Mouse (Mus musculus) heart, postnatal 25 days (tissue): ENCODE data around the gene Mtg2. TPM values are rescaled to one million over a fixed set of nuclear protein-coding genes. Genes with fewer than 3 reads are reported as not detected.

Experiments
- DNase-seq: peaks from one replicate; pipeline ENCODE4 v3.0.0; 2022; ENCODE audit warnings: low spot score
- intact Hi-C: fragments of 180-260 bp; cut with DNase I; formaldehyde crosslinking; loops from one replicate; pipeline ENCODE4 v1.15.1; 2025
- total RNA-seq, 2 experiments: library from RNA; stranded (reverse); gene quantifications; 2 replicates each; pipeline ENCODE4 v1.2.3; 2021

Gene Mtg2
- total RNA-seq, 2 experiments from 2014 or later, result 23.0 to 27.4 TPM

DNA sequence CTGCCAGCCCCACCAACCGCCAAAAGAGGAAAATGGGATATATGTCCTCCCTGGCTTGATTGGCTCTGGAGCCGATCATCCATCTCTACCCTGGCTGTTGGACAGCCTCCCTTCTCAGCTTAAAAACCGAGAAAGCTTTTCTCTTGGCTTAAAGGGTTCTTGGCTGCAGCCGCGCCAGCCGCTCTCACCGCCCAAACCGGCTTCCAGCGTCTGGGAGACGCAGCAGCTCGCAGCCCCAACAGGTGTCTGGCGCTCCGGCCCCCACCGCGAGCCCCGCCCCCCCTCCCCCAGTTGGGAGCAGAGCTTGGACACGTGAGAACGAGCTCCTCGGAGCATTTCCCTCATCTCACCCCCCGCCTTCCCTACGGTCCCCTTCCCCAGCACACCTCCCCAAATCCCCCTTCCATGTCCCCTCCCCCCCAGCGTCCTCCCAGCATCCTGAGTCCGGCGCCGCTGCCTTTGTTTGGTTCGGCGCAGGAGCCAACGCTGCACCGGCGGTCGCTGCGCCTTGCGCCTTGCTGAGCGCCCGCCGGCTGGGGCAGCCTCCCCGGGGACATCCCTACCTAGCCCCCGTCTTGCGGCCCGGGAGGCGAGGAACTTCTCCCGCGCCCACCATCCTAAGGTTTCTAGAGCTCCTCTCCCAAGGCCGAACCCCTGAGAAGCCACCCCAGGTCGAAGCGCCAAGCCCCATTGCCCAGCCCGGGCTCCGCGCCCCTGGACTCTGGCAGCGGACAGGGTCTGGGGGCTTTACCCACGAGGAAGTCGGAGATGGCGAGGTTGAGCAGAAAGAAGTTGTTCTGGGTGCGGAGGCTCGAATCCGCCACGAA lies 33.0 kb downstream of the Mtg2 start:
- no peak for DNase-seq
- intact Hi-C loops, result no loop called here

- intact Hi-C loops, result no loop called here
These were observed 33.7 kb downstream of the Mtg2 start, which contains the start of gene Hrh3 for GRCm38 (mm10) chr2:180103978-180104658. Gene Hrh3, minus strand, starts transcription at chr2:180104488.

DNA sequence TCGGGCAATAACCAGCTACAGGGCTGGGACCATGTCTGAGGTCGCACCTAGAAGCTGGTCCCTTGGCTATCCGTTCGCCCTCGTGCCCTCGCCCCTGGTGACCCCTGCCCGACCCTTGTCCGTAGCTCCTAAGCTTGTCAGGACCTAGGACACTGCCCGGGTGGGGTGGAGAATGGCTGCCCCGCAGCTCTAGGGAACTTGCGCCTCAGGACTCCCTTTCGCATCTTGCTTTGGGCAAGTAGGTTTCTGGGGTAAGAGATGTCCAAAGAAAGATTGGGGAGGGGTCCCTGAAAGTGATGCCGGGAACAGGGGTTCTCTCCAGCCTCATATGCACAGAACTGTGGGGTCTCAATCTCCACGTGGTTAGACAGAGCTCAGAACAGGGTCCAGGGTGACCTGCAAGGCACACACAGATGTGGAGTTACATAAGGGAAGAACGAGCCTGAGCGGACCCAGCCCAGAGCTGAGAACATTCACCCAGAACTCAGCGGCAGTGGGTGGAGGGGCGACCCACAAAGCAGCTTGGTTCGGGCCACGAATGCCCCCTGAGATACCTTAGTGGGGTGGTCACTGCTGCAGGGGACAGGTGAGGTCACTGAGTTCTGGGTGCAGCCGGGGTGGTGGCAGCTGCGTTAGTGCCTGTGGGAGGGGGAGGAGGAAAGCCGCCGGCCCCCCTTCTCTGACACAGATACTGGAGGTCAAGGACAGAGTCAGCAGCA lies 34.4 kb downstream of the Mtg2 start:
- intact Hi-C loops, result no loop called here
- DNase-seq, result no peak

More at GRCm38 (mm10) chr2:180103978-180104658, 33.7 kb downstream of the Mtg2 start, which contains the start of gene Hrh3:
- peak; percentile 44 for DNase-seq

DNA sequence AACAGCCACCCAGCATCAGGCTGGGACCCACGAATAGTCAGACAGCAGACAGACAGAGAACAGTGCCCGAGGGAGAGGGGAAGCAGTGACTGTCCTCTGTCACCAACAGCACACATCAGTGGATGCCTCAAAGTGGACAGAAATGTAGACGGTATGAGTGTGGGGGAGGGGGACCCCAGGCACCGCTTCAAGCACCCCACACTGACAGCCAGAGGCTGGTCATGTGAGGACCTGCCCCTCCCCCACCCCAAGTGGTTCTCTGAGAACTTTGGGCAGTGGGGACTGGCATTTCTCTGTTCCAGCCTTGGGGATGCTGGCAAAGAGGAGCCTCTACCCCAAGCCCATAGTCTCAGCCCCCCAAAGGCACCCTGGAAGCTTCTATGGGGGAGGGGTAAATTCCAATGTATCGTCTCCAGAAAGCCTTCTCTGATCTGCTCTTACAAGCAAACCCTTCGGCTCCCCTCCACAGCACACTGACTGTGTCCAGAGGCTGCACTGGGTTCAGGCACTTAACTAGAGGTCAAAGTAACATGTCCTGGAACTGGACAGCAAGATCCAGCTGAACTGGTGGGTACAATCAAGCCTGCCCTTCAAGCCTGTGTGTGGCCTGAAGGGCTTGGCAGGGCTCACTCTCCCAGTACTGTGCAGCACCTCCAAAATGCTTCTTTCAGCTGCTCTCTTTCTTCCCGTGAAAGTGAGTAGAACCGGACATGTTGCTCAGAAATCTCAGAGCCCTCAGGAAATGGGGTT lies 35.2 kb downstream of the Mtg2 start:
- no peak for DNase-seq
- intact Hi-C loops, result no loop called here

- no peak for DNase-seq
- intact Hi-C loops, result no loop called here
These were observed 36.7 kb downstream of the Mtg2 start for GRCm38 (mm10) chr2:180107081-180107480.

DNA sequence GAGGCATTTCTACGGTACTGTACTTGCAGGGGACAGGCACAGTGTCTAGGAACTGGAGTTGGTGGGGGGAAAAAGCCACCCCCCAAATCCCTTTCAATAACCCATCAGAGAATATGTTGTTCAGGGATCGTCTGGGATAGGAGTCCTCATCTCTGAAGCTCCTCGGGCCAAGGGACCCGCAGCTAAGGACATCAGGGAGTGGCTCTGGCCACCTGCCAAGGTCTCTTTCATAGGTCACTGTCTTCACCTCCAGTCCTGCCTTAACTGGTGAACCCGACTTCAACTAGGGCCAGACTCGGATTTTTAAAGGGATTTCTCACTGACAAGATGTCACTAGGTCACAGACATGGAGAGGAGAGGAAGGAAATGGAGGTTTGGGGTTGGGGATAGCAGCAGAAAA lies 37.9 kb downstream of the Mtg2 start:
- DNase-seq, result no peak
- intact Hi-C loops, result no loop called here

DNA sequence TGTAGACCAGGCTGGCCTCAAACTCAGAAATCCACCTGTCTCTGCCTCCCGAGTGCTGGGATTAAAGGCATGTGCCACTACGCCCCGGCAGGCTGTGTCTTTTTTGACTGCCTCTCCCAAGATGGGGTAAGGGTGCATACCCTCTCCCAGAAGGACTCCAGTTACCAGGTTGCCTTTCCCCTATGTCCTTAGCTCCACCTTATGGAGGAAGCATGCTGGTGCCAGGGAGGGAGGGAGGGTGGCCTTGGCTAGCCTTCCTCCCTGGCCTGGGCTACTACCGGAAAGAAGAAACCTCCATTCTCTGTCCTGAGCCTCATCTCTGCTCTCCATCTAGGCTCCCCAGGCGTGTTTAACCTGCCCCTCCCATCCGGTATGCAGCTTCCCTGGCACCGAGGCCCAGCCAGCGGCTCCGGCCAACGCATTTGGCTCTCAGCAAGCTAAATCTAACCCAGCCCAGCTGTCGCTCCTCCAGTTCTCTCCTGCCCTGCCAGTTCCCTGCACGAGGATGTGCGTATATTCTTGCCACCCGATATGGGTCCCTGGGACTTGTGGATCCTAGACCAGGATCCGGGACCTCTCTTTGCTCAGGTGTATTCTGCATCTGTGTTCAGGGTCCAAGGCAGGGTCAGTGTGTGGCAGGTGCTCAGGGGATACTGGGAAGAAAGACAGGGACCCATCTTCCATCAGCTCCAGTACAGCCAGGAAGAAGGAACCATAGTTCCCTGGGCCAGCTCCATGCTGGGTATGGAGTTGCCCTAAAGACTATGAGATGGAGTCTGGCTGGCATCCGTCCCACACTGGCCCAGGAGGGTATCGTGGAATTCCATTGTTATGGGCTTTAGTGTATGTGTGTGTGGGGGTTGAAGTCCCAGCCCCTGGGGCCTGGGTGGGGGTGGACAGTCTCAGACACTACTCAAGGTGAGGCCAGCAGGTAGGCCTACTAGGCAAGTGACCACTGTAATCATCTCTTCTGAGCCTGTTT lies 43.8 kb downstream of the Mtg2 start:
- intact Hi-C loops, result no loop called here
- peak; percentile 60 for DNase-seq

DNA sequence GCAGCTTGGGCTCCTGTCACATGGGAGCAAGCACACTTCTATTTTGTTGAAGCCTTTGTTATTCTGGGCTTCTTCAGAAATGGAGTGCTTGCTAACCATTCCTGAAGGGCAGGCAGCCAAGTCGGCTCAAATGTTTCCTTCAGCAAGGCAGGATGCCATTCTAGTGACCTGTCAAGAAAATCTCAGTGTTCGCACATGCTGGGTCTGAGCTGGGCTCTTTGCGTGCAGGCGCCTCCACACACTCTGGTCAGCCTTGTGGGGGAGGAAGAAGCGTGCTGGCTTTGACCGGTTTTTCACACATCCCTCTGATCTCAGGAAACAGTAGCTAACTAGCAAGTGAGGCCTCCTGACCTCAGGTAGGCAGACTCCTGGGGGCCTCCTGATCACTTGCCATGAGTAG lies 44.9 kb downstream of the Mtg2 start:
- DNase-seq, result no peak
- intact Hi-C loops, result loop anchor here (5.0 kb wide), 1 partner anchor 137 kb away; no protein-coding TSS in a partner anchor

- no peak for DNase-seq
- intact Hi-C loops, result loop anchor here (5.0 kb wide), 1 partner anchor 136 kb away; no protein-coding TSS in a partner anchor
These were observed 45.7 kb downstream of the Mtg2 start for GRCm38 (mm10) chr2:180116081-180116493.

- no peak for DNase-seq
- intact Hi-C loops, result loop anchor here (5.0 kb wide), 1 partner anchor 135 kb away; no protein-coding TSS in a partner anchor
These were observed 46.5 kb downstream of the Mtg2 start for GRCm38 (mm10) chr2:180116741-180117484.

DNA sequence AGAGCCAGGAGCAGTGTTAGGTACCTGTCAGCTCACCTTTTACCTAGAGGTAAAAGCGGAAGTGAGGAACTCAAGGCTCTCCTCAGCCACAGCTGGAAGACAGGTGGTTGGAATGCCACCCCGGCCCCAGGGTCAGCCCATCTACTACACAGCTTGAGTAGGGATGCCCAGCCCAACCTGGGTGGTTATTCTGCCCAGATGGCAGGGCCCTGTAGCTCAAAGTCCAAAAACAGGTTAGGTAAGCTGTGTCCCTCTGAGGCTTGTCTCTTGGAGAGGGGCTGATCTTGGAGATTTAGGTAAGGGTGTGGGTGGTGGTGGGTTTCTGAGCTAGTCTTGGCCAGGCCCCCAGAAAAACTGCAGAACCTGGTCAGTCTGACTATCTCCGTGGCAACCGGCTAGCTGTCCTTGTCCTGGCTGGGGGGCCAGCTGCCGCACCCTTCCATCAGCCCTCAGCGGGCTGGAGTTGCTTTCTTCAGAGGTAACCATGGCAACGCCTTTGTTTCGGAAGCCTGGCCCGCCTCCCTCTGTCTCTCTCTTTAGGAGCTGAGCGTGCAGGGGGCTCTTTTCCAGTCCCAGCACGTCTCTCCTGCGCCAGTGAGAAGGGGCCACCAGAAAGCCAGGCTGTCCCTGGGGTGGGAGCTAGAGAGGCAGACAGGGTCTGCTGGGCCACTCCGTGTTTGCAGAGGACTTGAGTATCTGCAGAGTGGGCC lies 47.3 kb downstream of the Mtg2 start:
- intact Hi-C loops, result loop anchor here (5.0 kb wide), 1 partner anchor 135 kb away; no protein-coding TSS in a partner anchor
- DNase-seq, result peak; percentile 24

GRCm38 (mm10) chr2:180118661-180119438 lies 48.5 kb downstream of the Mtg2 start, which contains the start of gene Osbpl2:
Gene Osbpl2, plus strand, starts transcription at chr2:180119306.
- DNase-seq, result peak; percentile 100
- intact Hi-C loops, result loop anchor here (5.0 kb wide), 1 partner anchor 133 kb away; no protein-coding TSS in a partner anchor

- no peak for DNase-seq
- intact Hi-C loops, result loop anchor here (5.0 kb wide), 1 partner anchor 133 kb away; no protein-coding TSS in a partner anchor
These were observed 49.3 kb downstream of the Mtg2 start for GRCm38 (mm10) chr2:180119439-180120291.

DNA sequence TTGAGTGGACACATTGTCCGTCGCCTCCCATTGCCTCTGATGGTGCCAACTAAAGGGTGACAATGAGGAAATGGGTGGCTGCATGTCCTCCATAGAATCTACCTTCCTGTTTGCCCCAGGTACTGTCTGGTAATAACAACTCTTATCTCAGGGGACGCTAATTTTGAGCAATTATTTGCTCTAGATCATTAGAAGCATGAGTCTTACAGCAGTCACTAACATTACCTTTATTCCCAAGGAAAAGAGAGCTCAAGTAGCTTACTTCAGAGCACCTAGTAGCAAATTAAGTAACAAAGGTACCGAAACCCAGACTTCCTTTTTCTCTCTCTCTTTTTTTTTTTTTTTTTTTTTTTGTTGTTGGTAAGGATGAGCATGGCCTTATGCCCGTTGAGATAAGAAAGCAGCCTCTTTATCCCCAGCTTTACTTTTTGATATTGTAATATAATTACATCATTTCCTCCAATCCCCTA lies 49.9 kb downstream of the Mtg2 start:
- DNase-seq, result no peak
- intact Hi-C loops, result no loop called here

DNA sequence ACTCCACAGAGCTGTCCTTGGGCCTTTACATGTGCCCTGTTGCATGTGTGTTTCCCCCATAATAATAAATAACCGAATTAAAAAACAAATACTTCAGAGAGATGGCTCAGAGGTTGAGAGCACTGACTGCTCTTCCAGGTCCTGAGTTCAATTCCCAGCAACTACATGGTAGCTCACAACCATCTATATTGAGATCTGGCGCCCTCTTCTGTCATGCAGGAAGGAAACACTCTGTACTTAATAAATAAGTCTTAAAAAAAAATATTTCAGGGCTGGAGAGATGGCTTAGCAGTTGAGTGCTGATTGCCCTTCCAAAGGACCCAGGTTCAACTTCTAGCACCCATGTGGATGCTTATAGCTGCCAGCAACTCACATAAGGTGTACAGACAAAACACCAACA lies 53.8 kb downstream of the Mtg2 start:
- no peak for DNase-seq
- intact Hi-C loops, result no loop called here
